Mouse (Mus musculus) heart, adult 2 months (tissue): ENCODE measurements around the gene Plekhm3. TPM values are rescaled to one million over a fixed set of nuclear protein-coding genes. Genes with fewer than 3 reads are reported as not detected.

Experiments used
- DNase-seq, 2 experiments: peaks; one replicate each; pipeline ENCODE4 v3.0.0; 2021
- H3K27ac ChIP-seq: fragments of 200-600 bp; 2 replicates; pipeline ENCODE4 v1.8.1; 2022
- H3K27me3 ChIP-seq: fragments of 200-500 bp; 2 replicates; pipeline ENCODE4 v1.6.1; 2012; ENCODE audit warnings: mild to moderate bottlenecking, low read length, inconsistent platforms, mixed read lengths; ENCODE audit not compliant: control insufficient read depth, insufficient read depth
- H3K36me3 ChIP-seq: fragments of 200-500 bp; 2 replicates; pipeline ENCODE4 v1.6.1; 2012; ENCODE audit warnings: low read length, inconsistent platforms; ENCODE audit not compliant: control insufficient read depth, insufficient read depth
- H3K4me1 ChIP-seq: fragments of 200-500 bp; 2 replicates; pipeline ENCODE4 v1.6.1; 2011; ENCODE audit warnings: low read length; ENCODE audit not compliant: control insufficient read depth, insufficient read depth
- H3K4me3 ChIP-seq: fragments of 200-600 bp; 2 replicates; pipeline ENCODE4 v1.8.1; 2022
- H3K79me2 ChIP-seq: fragments of 200-500 bp; replicated peaks from 2 replicates; pipeline ENCODE4 v1.6.1; 2012; ENCODE audit warnings: mild to moderate bottlenecking, inconsistent platforms, low read length, moderate library complexity, mixed read lengths; ENCODE audit not compliant: control insufficient read depth, insufficient read depth
- H3K9ac ChIP-seq: fragments of 200-500 bp; 2 replicates; pipeline ENCODE4 v1.6.1; 2012; ENCODE audit warnings: low read depth, mild to moderate bottlenecking, control low read depth, inconsistent platforms, low read length, mixed read lengths
- CTCF ChIP-seq: fragments of 200-600 bp; IDR thresholded peaks from 2 replicates; pipeline ENCODE4 v1.8.1; 2022; ENCODE audit warnings: antibody characterized with exemption, mild to moderate bottlenecking, moderate library complexity
- EP300 ChIP-seq: fragments of 200-500 bp; IDR thresholded peaks from 2 replicates; pipeline ENCODE4 v1.6.1; 2011; ENCODE audit warnings: low read depth, low read length, control low read depth; ENCODE audit not compliant: insufficient read depth
- POLR2A ChIP-seq: fragments of 200-500 bp; IDR thresholded peaks from 2 replicates; pipeline ENCODE4 v1.6.1; 2011; ENCODE audit warnings: mild to moderate bottlenecking, low read depth, low read length, control low read depth; ENCODE audit not compliant: insufficient read depth
- WGBS: fragments of 180-500 bp; shearing (Covaris S2); methylation state at CpG from one replicate; pipeline ENCODE4 v1.1.7; 2018; 5-methylcytosine and 5-hydroxymethylcytosine counted together
- intact Hi-C: fragments of 180-260 bp; cut with DNase I; formaldehyde crosslinking; loops from one replicate; pipeline ENCODE4 v1.15.1; 2025
- polyA plus RNA-seq: library from polyadenylated mRNA; depleted of rRNA; stranded (reverse); fragments of >200 nt; gene quantifications from 2 replicates; pipeline ENCODE4 v1.2.3, GENCODE M21; 2012
- total RNA-seq, 2 experiments: library from RNA; stranded (reverse); gene quantifications; 2 replicates each; pipeline ENCODE4 v1.2.3; 2021

Plekhm3 gene
- total and polyA plus RNA-seq, 3 experiments = 3.3 to 6.9 (median 6.8) TPM

- WGBS = 94% methylated on average over 2 of the region's 2 CpGs
- Histone ChIP-seq H3K4me3 (no peak overlapping the region), H3K36me3 (no peaks in the 10 kb centered on the region), H3K4me1 (no peaks in the 10 kb centered on the region), H3K9ac (no peak overlapping the region), H3K79me2 (no peaks in the 10 kb centered on the region), H3K27ac (no peak overlapping the region), H3K27me3 (no peaks in the 10 kb centered on the region)
- DNase-seq = no peak
- no peak for TF ChIP-seq EP300
- intact Hi-C loops = no loop called here
Measured at GRCm38 (mm10) chr1:64907740-64908139, 48.9 kb downstream of the Plekhm3 start.

- intact Hi-C loops = no loop called here
- Histone ChIP-seq H3K36me3 (no peaks in the 10 kb centered on the region), H3K4me1 (no peaks in the 10 kb centered on the region), H3K27me3 (no peaks in the 10 kb centered on the region), H3K27ac (no peak overlapping the region), H3K9ac (no peak overlapping the region), H3K4me3 (no peak overlapping the region), H3K79me2 (no peaks in the 10 kb centered on the region)
- 66% methylated on average over 1 of the region's 1 CpGs for WGBS
- TF ChIP-seq EP300 (no peak), CTCF (no peak), POLR2A (no peak)
- no peak for DNase-seq
Measured at GRCm38 (mm10) chr1:64906226-64906625, 50.4 kb downstream of the Plekhm3 start.

GRCm38 (mm10) chr1:64903415-64903814 is 53.2 kb downstream of the Plekhm3 start:
- H3K4me1 ChIP-seq = no peaks in the 10 kb centered on the region
- no peaks in the 10 kb centered on the region; the same call in 1 of the 2 replicates for H3K79me2 ChIP-seq
- H3K36me3 ChIP-seq = no peaks in the 10 kb centered on the region
- 79% methylated on average over 4 of the region's 4 CpGs for WGBS
- H3K9ac ChIP-seq = no peak overlapping the region
- no peak for DNase-seq
- no peaks in the 10 kb centered on the region for H3K27me3 ChIP-seq
- TF ChIP-seq POLR2A = no peak
- TF ChIP-seq CTCF = no peak
- TF ChIP-seq EP300 = no peak
- no peak overlapping the region for H3K27ac ChIP-seq
- intact Hi-C loops = no loop called here
- H3K4me3 ChIP-seq = no peak overlapping the region

- H3K27me3 ChIP-seq = no peaks in the 10 kb centered on the region
- no peak for DNase-seq
- no peak overlapping the region for H3K27ac ChIP-seq
- intact Hi-C loops = no loop called here
- no peak overlapping the region for H3K9ac ChIP-seq
- no peaks in the 10 kb centered on the region for H3K4me1 ChIP-seq
- WGBS = 56% methylated on average over 2 of the region's 2 CpGs
- no peak overlapping the region for H3K4me3 ChIP-seq
- H3K36me3 ChIP-seq = no peaks in the 10 kb centered on the region
- no peaks in the 10 kb centered on the region; the same call in 1 of the 2 replicates for H3K79me2 ChIP-seq
- TF ChIP-seq CTCF (no peak), EP300 (no peak), POLR2A (no peak)
Measured at GRCm38 (mm10) chr1:64902804-64903203, 53.8 kb downstream of the Plekhm3 start.

- WGBS = 91% methylated on average over 3 of the region's 3 CpGs
- Histone ChIP-seq H3K27me3 (no peaks in the 10 kb centered on the region), H3K27ac (no peak overlapping the region), H3K4me3 (no peak overlapping the region), H3K36me3 (no peaks in the 10 kb centered on the region), H3K79me2 (no peaks in the 10 kb centered on the region; the same call in 1 of the 2 replicates), H3K4me1 (no peaks in the 10 kb centered on the region), H3K9ac (no peak overlapping the region)
- intact Hi-C loops = no loop called here
- no peak for DNase-seq
- no peak for TF ChIP-seq EP300
- TF ChIP-seq POLR2A = no peak
- TF ChIP-seq CTCF = no peak
Measured at GRCm38 (mm10) chr1:64899763-64900162, 56.9 kb downstream of the Plekhm3 start.

- no peaks in the 10 kb centered on the region for H3K36me3 ChIP-seq
- intact Hi-C loops = no loop called here
- no peaks in the 10 kb centered on the region; the same call in 1 of the 2 replicates for H3K79me2 ChIP-seq
- 94% methylated on average over 2 of the region's 2 CpGs for WGBS
- no peak overlapping the region for H3K9ac ChIP-seq
- no peak overlapping the region for H3K27ac ChIP-seq
- no peaks in the 10 kb centered on the region for H3K4me1 ChIP-seq
- DNase-seq = no peak
- H3K4me3 ChIP-seq = no peak overlapping the region
- no peaks in the 10 kb centered on the region for H3K27me3 ChIP-seq
- TF ChIP-seq EP300 = no peak
- no peak for TF ChIP-seq POLR2A
- no peak for TF ChIP-seq CTCF
Measured at GRCm38 (mm10) chr1:64897485-64897884, 59.1 kb downstream of the Plekhm3 start.
